Mouse (Mus musculus): Measurements from ENCODE around the gene Gm28051.

GRCm38 (mm10) chr12:102698089-102698684 is 59.4 kb downstream of the Gm28051 start:
- TF ChIP-seq CTCF (IDR thresholded peaks at IDR 0.05; ENCODE audit: borderline replicate concordance, control insufficient read depth, extremely low read depth, insufficient read depth, low read length, poor library complexity), result no peak
- TF ChIP-seq POLR2A (IDR thresholded peaks at IDR 0.05; ENCODE audit: control insufficient read depth, extremely low read depth, insufficient read depth, low read length, poor library complexity), result no peak

All from thymus, adult 2 months (tissue).